Comparison of ENCODE assay signal across 27 mouse cellular contexts in genomic region chr15:86937364-86937763, GRCm38 (mm10).
"Had no signal": no experiment of that assay in that cellular context is flagged by ENCODE, and none has a peak within 500 bp of the region (broad histone marks: within the 10 kb centered on the region; RNA-seq: fewer than 3 reads in every experiment).

No protein-coding gene starts in this region.

- H3K27me3 ChIP-seq: embryonic facial prominence, embryonic 12.5 days; embryonic facial prominence, embryonic 13.5 days; embryonic facial prominence, embryonic 15.5 days; forebrain, embryonic 12.5 days; forebrain, embryonic 15.5 days had no signal

- H3K4me3 ChIP-seq: embryonic facial prominence, embryonic 10.5 days; embryonic facial prominence, embryonic 12.5 days; embryonic facial prominence, embryonic 13.5 days; embryonic facial prominence, embryonic 15.5 days; erythroblast, embryonic 14.5 days; forebrain, embryonic 10.5 days; forebrain, embryonic 12.5 days; forebrain, embryonic 13.5 days; forebrain, embryonic 15.5 days; gastrocnemius, adult 2 months had no signal

- H3K36me3 ChIP-seq: embryonic facial prominence, embryonic 10.5 days; embryonic facial prominence, embryonic 12.5 days; embryonic facial prominence, embryonic 13.5 days; embryonic facial prominence, embryonic 15.5 days; forebrain, embryonic 10.5 days; forebrain, embryonic 12.5 days; forebrain, embryonic 15.5 days had no signal

- DNase-seq: cerebellum, adult 2 months; cerebellum, adult 8-10 months; cerebellum, adult 9-10 months; cerebellum, adult 9-11 months; cerebellum, postnatal 10 days; cerebellum, postnatal 14 days; cerebellum, postnatal 25 days; cerebellum, postnatal 36 days; embryo, embryonic 11 days; forebrain, postnatal 0 days; gastrocnemius, adult 2 months; gastrocnemius, postnatal 10 days; gastrocnemius, postnatal 14 days; gastrocnemius, postnatal 25 days; gastrocnemius, postnatal 36 days; heart, adult 18-20 months had no signal

- ATAC-seq: forebrain, embryonic 13.5 days; forebrain, embryonic 14.5 days; forebrain, embryonic 15.5 days; forebrain, embryonic 16.5 days; forebrain, postnatal 0 days had no signal

- H3K9me3 ChIP-seq: embryonic facial prominence, embryonic 10.5 days; embryonic facial prominence, embryonic 12.5 days; embryonic facial prominence, embryonic 13.5 days; embryonic facial prominence, embryonic 15.5 days; forebrain, embryonic 10.5 days; forebrain, embryonic 12.5 days; forebrain, embryonic 13.5 days; forebrain, embryonic 15.5 days had no signal

- H3K4me1 ChIP-seq: embryonic facial prominence, embryonic 10.5 days; embryonic facial prominence, embryonic 12.5 days; embryonic facial prominence, embryonic 13.5 days; embryonic facial prominence, embryonic 15.5 days; forebrain, embryonic 10.5 days; forebrain, embryonic 12.5 days; forebrain, embryonic 13.5 days; forebrain, embryonic 15.5 days had no signal

- H3K27ac ChIP-seq: embryonic facial prominence, embryonic 10.5 days; embryonic facial prominence, embryonic 12.5 days; embryonic facial prominence, embryonic 13.5 days; embryonic facial prominence, embryonic 15.5 days; forebrain, embryonic 10.5 days; forebrain, embryonic 12.5 days; forebrain, embryonic 13.5 days; forebrain, embryonic 15.5 days; gastrocnemius, adult 2 months had no signal

- H3K9ac ChIP-seq: embryonic facial prominence, embryonic 12.5 days; embryonic facial prominence, embryonic 13.5 days; embryonic facial prominence, embryonic 15.5 days; forebrain, embryonic 12.5 days; forebrain, embryonic 13.5 days; forebrain, embryonic 15.5 days; forebrain, postnatal 0 days had no signal

- H3K4me2 ChIP-seq: embryonic facial prominence, embryonic 12.5 days; embryonic facial prominence, embryonic 13.5 days; embryonic facial prominence, embryonic 15.5 days; forebrain, embryonic 12.5 days; forebrain, embryonic 13.5 days; forebrain, embryonic 15.5 days had no signal
